Mouse (Mus musculus) cerebellum, postnatal 36 days (tissue): ENCODE measurements around the gene Cacna1i.

Experiments used
- DNase-seq, 2 experiments: peaks; one replicate each; pipeline ENCODE4 v3.0.0; 2021 to 2022; ENCODE audit warnings: mixed read lengths in 2 of 2

Gene Cacna1i

GRCm38 (mm10) chr15:80334766-80335165 is 47.7 kb downstream of the Cacna1i start:
- DNase-seq: no peak

GRCm38 (mm10) chr15:80335196-80335595 is 48.2 kb downstream of the Cacna1i start:
- DNase-seq: no peak

GRCm38 (mm10) chr15:80340348-80340747 is 53.3 kb downstream of the Cacna1i start:
- DNase-seq: peak; percentile 60 to 68

GRCm38 (mm10) chr15:80342394-80342793 is 55.4 kb downstream of the Cacna1i start:
- no peak for DNase-seq

GRCm38 (mm10) chr15:80343031-80343430 is 56.0 kb downstream of the Cacna1i start:
- DNase-seq: peak; percentile 95 to 97

- DNase-seq: no peak
Observed at GRCm38 (mm10) chr15:80343731-80344130, 56.7 kb downstream of the Cacna1i start.

- no peak for DNase-seq
Observed at GRCm38 (mm10) chr15:80346510-80346909, 59.5 kb downstream of the Cacna1i start.

- DNase-seq: no peak
Observed at GRCm38 (mm10) chr15:80350431-80350830, 63.4 kb downstream of the Cacna1i start.

GRCm38 (mm10) chr15:80358798-80359197 is 71.8 kb downstream of the Cacna1i start:
- peak; percentile 66 to 71 for DNase-seq

GRCm38 (mm10) chr15:80361780-80362508 is 74.9 kb downstream of the Cacna1i start:
- DNase-seq: peak in 1 of 2 experiments; percentile 30

GRCm38 (mm10) chr15:80362509-80363172 is 75.6 kb downstream of the Cacna1i start:
- peak; percentile 63 to 76 for DNase-seq

- no peak for DNase-seq
Observed at GRCm38 (mm10) chr15:80363821-80364715, 77.0 kb downstream of the Cacna1i start.

- DNase-seq: no peak
Observed at GRCm38 (mm10) chr15:80366899-80367298, 79.9 kb downstream of the Cacna1i start.

- no peak for DNase-seq
Observed at GRCm38 (mm10) chr15:80373219-80373964, 86.4 kb downstream of the Cacna1i start.

- DNase-seq: no peak
Observed at GRCm38 (mm10) chr15:80374854-80375253, 87.8 kb downstream of the Cacna1i start.

GRCm38 (mm10) chr15:80387185-80387584 is 100.1 kb downstream of the Cacna1i start:
- DNase-seq: no peak

- DNase-seq: no peak
Observed at GRCm38 (mm10) chr15:80391791-80392190, 104.8 kb downstream of the Cacna1i start.

GRCm38 (mm10) chr15:80395035-80395434 is 108.0 kb downstream of the Cacna1i start:
- no peak for DNase-seq

GRCm38 (mm10) chr15:80399451-80399850 is 112.4 kb downstream of the Cacna1i start:
- DNase-seq: peak; percentile 22 to 24

- no peak for DNase-seq
Observed at GRCm38 (mm10) chr15:80401387-80401898, 114.4 kb downstream of the Cacna1i start.

- no peak for DNase-seq
Observed at GRCm38 (mm10) chr15:80401980-80402379, 114.9 kb downstream of the Cacna1i start.

- DNase-seq: no peak
Observed at GRCm38 (mm10) chr15:80407873-80408272, 120.8 kb downstream of the Cacna1i start.
